16 mouse cellular contexts compared by ENCODE assay signal in genomic region chr9:27556315-27557225, GRCm38 (mm10).
DNase-seq lines count a peak whose midpoint lies in the region; ATAC-seq lines count a peak whose summit lies in the region.
"Had no signal": no experiment of that assay in that cellular context is flagged by ENCODE, and none has a peak within 500 bp of the region (broad histone marks: within the 10 kb centered on the region; RNA-seq: fewer than 3 reads in every experiment).

No protein-coding gene starts in this region.

- peaks cover 19% of the 10 kb centered on the region for H3K4me1 ChIP-seq in forebrain, embryonic 13.5 days
- H3K4me1 ChIP-seq in midbrain, embryonic 15.5 days, result peaks cover 14% of the 10 kb centered on the region

- peaks cover 3% of the 10 kb centered on the region for H3K9me3 ChIP-seq in forebrain, embryonic 13.5 days (replicated peaks)
- H3K9me3 ChIP-seq in midbrain, embryonic 15.5 days, result no peaks in the 10 kb centered on the region
- H3K9me3 ChIP-seq: G1E had no signal

- DNase-seq in frontal cortex, postnatal 36 days (ENCODE audit: low spot score in 2 of 2), result no peak
- peak; percentile 70 for DNase-seq in ZHBTc4 (ENCODE audit: low read depth, low spot score)
- DNase-seq in urinary bladder, adult 18-20 months (ENCODE audit: low spot score in 2 of 2), result no peak
- DNase-seq in natural killer cell, adult 2 months (ENCODE audit: low spot score in 2 of 2), result no peak
- no peak for DNase-seq in adipocyte (ENCODE audit: low spot score)
- DNase-seq: cerebellum, adult 11 months; gastrocnemius, postnatal 14 days; kidney, adult 9 months; liver; lung, embryonic 14.5 days; thymus, postnatal 4 days had no signal

- no peak overlapping the region for H3K4me2 ChIP-seq in forebrain, embryonic 13.5 days
- H3K4me2 ChIP-seq in midbrain, embryonic 15.5 days, result no peak overlapping the region
- H3K4me2 ChIP-seq: heart, embryonic 11.5 days; lung, embryonic 14.5 days had no signal

- 0 out of 2 replicates have a peak overlapping the region, but pooled peaks have one; percentile 6 for H3K27ac ChIP-seq in forebrain, embryonic 13.5 days
- peak overlapping the region; percentile 49; the same call in 1 of the 2 replicates for H3K27ac ChIP-seq in midbrain, embryonic 15.5 days

- no peaks in the 10 kb centered on the region for H3K27me3 ChIP-seq in forebrain, embryonic 13.5 days
- no peaks in the 10 kb centered on the region for H3K27me3 ChIP-seq in midbrain, embryonic 15.5 days (replicated peaks)

- no peak overlapping the region for H3K9ac ChIP-seq in forebrain, embryonic 13.5 days
- no peak overlapping the region for H3K9ac ChIP-seq in midbrain, embryonic 15.5 days
- H3K9ac ChIP-seq: lung, embryonic 14.5 days had no signal

- H3K36me3 ChIP-seq in forebrain, embryonic 13.5 days (ENCODE audit: poor library complexity, severe bottlenecking), result no peaks in the 10 kb centered on the region
- no peaks in the 10 kb centered on the region for H3K36me3 ChIP-seq in midbrain, embryonic 15.5 days (replicated peaks)
- H3K36me3 ChIP-seq: G1E had no signal

- ATAC-seq in frontal cortex, adult (ENCODE audit: low TSS enrichment), result peak; percentile 77
- ATAC-seq in forebrain, embryonic 13.5 days, result peak; percentile 43; the same call in 1 of the 2 replicates
- 0 out of 2 replicates have a peak, but pooled peaks have one; percentile 24 for ATAC-seq in midbrain, embryonic 15.5 days (replicated peaks)

- no peak overlapping the region for H3K4me3 ChIP-seq in forebrain, embryonic 13.5 days
- no peak overlapping the region for H3K4me3 ChIP-seq in midbrain, embryonic 15.5 days

- 7% methylated on average over 6 of the region's 6 CpGs for WGBS in forebrain, embryonic 13.5 days
- 4% methylated on average over 6 of the region's 6 CpGs for WGBS in midbrain, embryonic 15.5 days

Comparison
In these comparisons a context has a peak if more than half of its experiments do, and no peak if none do; other contexts are left out.
1. ATAC-seq: peak in every context shown above with its lines; median percentile 77 in frontal cortex, adult; 43 in forebrain, embryonic 13.5 days; 24 in midbrain, embryonic 15.5 days.